ENCODE assay signal across 8 mouse cellular contexts in the genomic region with DNA sequence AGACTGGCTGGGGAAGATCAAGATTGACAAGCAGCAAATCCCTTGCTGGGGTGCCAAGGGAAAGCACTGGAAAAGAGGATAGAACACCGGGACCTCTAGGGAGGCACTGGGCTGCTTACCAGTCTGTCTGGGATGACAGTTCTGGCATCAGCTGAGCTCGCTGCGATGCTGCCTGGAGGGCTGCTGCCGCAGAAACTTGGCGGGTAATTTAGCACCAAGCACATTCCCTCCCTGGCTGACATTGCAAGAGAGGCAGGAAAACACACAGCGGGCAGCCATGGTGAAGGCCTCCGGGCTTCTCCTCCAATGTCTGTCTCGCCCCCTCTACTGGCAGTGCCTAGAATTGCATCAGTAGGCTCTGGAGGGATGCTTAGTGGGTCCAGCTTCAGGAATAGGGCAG. TPM values are rescaled to one million over a fixed set of nuclear protein-coding genes. Genes with fewer than 3 reads are reported as not detected.
DNase-seq lines count a peak whose midpoint lies in the region; ATAC-seq lines count a peak whose summit lies in the region.

No protein-coding gene starts in this region.

- peak; percentile 69 for ATAC-seq in hindbrain, embryonic 13.5 days (ENCODE audit: low FRiP score)

- H3K4me2 ChIP-seq in hindbrain, embryonic 13.5 days = peak overlapping the region; percentile 39

- peaks cover 7% of the 10 kb centered on the region for H3K4me1 ChIP-seq in hindbrain, embryonic 13.5 days (replicated peaks)

- H3K4me3 ChIP-seq in hindbrain, embryonic 13.5 days = 0 out of 2 replicates have a peak overlapping the region, but pooled peaks have one; percentile 3

- H3K36me3 ChIP-seq in hindbrain, embryonic 13.5 days = no peaks in the 10 kb centered on the region

- 4% methylated on average over 8 of the region's 8 CpGs for WGBS in hindbrain, embryonic 13.5 days

- H3K27ac ChIP-seq in hindbrain, embryonic 13.5 days = peak overlapping the region; percentile 58

- peak; percentile 66 for DNase-seq in Muller cell, postnatal 12 days (ENCODE audit: inconsistent ontology term)
- peak; percentile 90 to 91 for DNase-seq in cerebellum, postnatal 10 days
- DNase-seq in frontal cortex, postnatal 14 days (ENCODE audit: low spot score in 2 of 2) = peak; percentile 29 to 65
- DNase-seq in layer of hippocampus, postnatal 14 days (ENCODE audit: low spot score in 2 of 2) = peak; percentile 67 to 82
- DNase-seq in lung, postnatal 14 days = peak; percentile 81
- peak; percentile 57 for DNase-seq in retina, postnatal 7 days (ENCODE audit: low read depth, low spot score)
- DNase-seq in urinary bladder, adult 2 months (ENCODE audit: low spot score) = peak; percentile 37

- H3K9ac ChIP-seq in hindbrain, embryonic 13.5 days = no peak overlapping the region

- no peaks in the 10 kb centered on the region for H3K27me3 ChIP-seq in hindbrain, embryonic 13.5 days

- no peaks in the 10 kb centered on the region for H3K9me3 ChIP-seq in hindbrain, embryonic 13.5 days

RNA-seq across cellular contexts. Expression of a gene that starts 51.0 kb away (rescaled TPM):
- 33.0 and 34.5 TPM in 2 replicates for polyA plus RNA-seq in hindbrain, embryonic 13.5 days (2015; fragmentation: Nextera tagmentation; extraction: Ambion mirVana)
- total RNA-seq in layer of hippocampus, postnatal 14 days (2021) = 10 to 100 TPM; 15.2 to 17.6 TPM
- polyA plus RNA-seq in urinary bladder, adult 2 months (2012; rRNA removed) = 28.3 and 39.5 TPM in 2 replicates

Comparison
In these comparisons a context has a peak if more than half of its experiments do, and no peak if none do; other contexts are left out.
1. Peak in every context shown above with its lines: DNase-seq, ATAC-seq, H3K4me3 ChIP-seq and H3K27ac ChIP-seq.
2. DNase-seq: peak in every context shown above with its lines; median percentile 90 in cerebellum, postnatal 10 days; 81 in lung, postnatal 14 days; 74 in layer of hippocampus, postnatal 14 days; 66 in Muller cell, postnatal 12 days; 57 in retina, postnatal 7 days; 47 in frontal cortex, postnatal 14 days; 37 in urinary bladder, adult 2 months.